Mouse (Mus musculus) layer of hippocampus, adult 18-20 months (tissue): ENCODE data around the gene Pou6f2. TPM values are rescaled to one million over a fixed set of nuclear protein-coding genes. Genes with fewer than 3 reads are reported as not detected.

Experiments used
- DNase-seq, 2 experiments: peaks; one replicate each; pipeline ENCODE4 v3.0.0; 2022; ENCODE audit warnings: low spot score in 2 of 2
- total RNA-seq, 2 experiments: library from RNA; stranded (reverse); gene quantifications; 2 replicates each; pipeline ENCODE4 v1.2.3; 2021

The Pou6f2 gene
- total RNA-seq, 2 experiments from 2014 or later = 1.2 to 1.3 TPM

DNA sequence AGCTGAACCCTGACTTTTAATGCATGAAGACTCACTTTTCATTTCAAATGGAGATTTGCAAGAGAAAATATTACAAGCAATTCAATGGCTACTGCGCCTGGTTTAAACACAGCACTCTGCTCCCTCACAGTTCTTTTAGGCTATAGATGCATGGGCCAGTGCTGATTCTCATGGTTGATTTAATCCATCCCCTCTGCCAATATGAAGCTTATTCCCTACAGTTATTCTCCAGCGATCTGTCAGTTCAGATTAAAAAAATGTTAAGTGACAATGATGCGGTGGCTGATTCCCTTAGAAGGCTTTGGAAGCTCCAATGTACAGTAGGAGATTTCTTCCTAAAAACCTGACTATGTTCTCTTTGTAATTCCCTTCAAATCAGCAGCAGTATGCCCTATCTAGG is 144.4 kb downstream of the Pou6f2 start:
- no peak for DNase-seq

DNA sequence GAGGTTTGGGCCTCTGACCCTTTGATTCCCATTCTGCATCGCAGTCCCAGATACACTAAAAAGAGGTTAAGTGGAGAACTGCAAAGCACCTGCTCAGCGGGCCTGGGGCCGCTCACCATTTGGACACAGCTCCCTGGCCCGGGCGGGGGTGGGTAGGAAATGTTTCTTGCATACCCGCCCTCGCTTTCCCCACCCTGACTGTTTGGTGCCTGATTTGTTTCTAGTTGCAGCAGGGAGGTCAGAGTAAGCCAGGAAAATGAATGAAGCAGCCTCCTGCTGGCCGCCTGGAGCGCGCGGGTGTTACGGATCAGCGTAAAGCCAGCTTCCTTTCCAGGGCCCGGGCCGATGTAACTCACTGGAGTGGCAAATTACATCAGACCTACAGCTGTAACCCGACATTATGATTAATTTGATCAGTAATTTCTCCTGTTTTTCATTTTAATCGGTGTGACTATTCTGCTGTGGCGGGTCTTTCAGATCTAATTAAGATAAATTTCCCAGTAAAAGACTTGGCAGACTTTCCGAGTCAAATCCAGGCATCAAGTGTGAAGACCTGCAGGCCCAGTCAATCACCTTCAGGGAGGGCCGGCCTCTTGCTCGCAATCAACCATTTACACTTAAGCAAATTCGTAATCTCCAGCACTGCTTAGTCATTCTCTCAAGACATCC is 178.8 kb downstream of the Pou6f2 start:
- DNase-seq = peak in 1 of 2 experiments; percentile 4

DNA sequence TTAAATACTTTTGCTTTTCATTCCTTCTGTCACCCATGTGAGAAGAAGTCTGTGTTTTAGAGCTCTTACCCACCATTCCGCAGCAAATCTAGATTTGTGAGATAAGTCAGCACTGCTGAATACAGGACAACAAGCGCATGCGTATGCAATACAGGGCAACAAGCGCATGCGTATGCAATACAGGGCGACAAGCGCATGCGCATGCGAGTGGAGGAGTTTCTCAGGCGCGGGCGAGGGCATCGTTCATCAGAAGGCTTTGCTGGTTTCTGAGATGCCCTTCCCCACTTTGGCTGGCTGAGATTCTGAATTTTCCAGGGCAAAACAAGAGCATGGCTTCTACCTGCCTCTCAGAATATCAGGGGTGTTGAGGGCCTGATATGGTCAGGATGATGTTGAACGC is 186.2 kb downstream of the Pou6f2 start:
- no peak for DNase-seq

DNA sequence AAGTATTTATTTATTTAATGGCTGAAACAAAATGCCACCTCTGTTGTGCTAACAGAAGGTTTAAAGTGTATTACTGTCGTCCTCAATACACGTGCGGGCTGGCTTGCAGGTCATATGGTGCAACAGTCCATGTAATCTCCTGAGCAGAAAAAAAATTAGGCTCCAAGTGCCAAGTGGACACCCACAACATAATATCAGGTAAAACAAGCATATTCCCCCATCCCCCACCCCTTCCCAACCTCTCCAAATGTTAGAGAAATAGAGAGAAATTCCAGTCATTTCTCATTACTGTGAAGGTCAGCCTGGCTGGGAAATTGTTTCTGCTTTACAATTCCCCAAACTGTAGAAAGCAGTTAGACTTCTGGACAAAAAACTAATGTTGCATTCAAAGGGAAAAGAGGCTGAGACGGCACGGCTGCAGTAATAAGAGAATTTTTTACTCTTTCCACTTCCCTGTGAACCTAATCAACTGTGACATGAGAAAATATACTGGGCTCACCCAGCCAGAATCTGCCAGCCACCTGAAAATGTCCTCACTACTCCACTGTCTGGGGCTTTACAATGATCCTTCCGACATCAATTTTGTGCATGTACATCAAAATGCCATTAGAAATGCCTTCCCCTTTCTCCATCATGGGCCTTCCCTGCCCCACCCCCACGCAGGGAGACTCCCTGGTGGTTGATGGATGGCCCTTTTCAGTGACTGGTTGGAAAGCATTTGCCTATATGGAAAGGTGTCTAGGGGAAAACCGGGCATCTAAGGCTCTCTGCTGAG is 192.8 kb downstream of the Pou6f2 start:
- no peak for DNase-seq

DNA sequence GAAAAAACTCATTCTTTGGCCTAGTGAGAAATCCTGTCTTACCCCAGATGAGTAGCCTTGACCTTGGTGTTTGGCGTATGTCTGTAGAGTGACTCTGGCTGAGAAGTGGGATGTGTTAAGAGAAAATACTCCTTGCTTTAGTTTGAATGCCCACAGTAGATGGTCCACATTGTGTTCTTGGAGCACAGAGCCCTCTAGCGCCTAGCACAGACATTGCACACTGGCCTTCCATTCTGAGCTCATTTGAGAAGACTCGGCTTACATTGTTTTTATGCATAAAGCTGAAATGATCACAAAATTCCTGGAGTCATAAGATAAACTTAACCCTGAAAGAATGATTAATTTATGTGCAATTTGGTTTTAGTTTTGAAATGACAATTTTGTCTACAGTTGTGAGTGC is 223.5 kb downstream of the Pou6f2 start:
- DNase-seq = peak in 1 of 2 experiments; percentile 10

DNA sequence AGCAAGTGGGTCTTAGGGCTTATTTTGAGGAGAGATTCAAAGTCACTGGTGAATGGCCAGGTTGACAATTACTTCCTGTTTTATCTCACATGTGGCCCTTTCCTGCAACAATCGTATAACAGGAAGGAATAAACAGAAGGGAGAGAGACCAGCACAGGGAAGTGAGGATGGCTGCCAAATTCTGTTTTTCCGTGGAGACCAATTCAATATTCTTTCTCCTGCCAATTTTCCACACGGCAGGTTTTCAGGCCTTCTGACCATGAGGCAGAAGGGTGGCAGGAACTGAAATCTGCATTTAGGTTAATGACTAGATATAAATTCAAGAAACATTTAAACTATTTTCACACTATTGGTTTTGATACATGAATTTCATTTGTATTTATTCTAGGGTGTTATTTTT is 224.5 kb downstream of the Pou6f2 start:
- DNase-seq = no peak

DNA sequence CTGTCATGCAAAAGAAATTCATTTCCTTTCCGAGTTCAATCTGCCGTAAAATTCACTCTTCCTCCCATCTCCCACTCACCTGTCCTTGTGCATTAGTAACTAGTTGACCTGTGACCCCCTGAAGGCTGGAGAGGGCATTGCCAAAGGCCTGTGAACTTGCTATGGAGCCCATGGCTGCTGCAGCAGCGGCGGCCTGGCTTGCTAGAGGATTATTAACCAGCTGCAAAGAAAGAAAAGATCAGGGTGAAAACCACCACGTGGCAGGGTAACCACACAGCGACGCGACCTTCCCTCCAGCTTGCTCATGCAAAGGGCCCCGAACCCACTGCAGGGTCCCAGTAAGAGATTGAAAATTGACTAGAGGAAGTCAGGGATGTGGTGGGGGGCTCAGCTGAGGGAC is 225.2 kb downstream of the Pou6f2 start:
- DNase-seq = no peak

DNA sequence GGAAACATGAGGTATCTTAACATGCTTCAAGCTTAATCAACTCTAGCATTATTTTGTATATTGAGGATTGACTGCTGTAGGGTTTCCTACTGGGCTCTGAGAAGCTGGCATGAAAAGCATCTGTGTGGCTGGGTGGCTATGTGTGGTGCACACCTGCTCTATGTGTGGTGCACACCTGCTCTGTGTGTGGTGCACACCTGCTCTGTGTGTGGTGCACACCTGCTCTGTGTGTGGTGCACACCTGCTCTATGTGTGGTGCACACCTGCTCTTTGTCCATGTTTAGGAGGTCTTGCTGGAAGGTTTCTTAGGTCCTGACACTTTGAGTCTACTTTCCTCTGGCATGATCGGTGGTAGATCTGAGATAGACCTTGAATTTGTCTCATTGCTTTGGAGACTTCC is 233.3 kb downstream of the Pou6f2 start:
- DNase-seq = no peak

DNA sequence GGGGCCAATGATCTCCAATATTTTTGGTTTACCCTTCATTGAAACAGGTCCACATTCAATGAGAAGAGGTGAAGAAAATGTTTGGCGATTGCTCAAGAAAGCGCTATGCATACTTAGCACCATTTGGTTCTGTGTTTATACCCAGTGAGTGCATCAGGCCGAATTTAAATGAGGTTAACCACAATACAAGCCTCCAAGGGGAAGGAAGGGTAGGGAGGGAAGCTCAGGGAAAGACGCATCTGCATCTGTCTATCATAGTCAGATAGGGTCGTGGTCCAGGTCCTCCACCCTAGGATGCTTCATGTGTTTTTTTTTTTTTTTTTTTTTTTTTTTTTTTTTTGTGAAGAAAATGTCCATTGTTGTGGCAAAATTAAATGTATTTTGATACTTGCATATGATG is 236.9 kb downstream of the Pou6f2 start:
- no peak for DNase-seq

DNA sequence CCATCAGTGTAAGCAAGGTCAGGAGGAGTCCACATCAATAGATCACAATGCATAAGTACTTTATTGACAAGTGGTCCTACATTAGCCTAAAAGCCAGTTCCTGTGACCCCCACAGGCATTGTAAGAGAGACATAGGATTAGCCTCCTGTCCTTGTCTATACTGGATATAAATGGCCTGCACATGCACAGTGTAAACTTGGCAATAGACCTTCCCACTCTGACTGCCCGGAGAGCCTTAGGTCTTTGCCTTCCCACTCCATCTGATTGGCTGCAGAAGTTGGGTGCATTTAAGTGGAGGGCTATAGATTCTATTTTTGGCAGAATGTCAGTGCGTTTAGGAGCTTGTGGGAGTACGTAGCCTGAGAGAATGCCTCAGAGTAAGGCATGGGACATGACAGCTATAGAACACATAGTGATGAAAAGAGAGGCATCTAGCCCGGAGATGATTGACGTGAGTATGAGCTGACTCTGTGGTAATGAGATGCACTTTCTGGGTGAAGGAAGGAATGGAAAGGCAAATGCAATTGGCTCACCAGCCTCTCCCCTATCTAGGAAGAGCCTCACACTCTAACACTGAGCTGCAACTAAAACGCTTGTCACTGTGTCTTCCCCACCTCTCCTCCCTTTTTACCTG is 243.4 kb downstream of the Pou6f2 start:
- no peak for DNase-seq

DNA sequence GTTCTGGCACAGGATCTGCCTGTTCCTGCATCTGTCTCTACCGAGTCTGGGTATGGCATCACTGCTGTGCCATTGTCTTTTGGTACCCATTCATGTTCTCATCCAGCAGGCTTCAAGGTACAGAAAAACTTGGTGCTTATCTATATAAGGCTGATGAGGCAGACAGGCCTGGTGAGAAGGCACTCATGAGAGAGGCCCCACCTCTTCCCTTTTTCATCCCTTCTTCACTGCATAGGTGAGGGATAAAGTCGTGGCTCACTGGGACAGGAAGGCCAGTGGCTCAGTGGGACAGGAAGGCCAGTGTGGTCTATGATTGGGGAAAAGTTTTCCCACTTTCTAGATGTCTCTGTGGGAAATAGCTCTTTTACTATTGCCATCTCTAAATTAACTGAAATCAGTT is 263.8 kb downstream of the Pou6f2 start:
- DNase-seq = no peak

DNA sequence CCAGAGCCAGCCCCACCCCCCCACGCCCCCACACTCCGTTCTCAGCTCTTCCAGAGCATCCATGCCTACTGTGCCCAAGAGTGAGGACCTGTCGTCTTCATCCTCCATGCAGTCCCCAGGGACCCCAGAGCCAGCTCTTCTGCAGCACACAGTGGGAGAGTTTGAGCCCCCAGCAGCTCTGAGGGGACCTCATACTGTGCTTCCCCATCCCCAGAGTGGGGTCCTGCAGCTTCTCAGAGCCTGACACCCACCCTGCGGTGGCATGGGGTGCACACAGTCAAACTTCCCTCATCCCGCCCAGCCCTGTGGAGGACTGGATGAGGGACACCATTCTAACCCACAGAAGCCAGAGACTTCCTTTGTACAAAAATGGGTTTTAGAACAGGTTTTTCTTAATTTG is 264.3 kb downstream of the Pou6f2 start:
- no peak for DNase-seq

DNA sequence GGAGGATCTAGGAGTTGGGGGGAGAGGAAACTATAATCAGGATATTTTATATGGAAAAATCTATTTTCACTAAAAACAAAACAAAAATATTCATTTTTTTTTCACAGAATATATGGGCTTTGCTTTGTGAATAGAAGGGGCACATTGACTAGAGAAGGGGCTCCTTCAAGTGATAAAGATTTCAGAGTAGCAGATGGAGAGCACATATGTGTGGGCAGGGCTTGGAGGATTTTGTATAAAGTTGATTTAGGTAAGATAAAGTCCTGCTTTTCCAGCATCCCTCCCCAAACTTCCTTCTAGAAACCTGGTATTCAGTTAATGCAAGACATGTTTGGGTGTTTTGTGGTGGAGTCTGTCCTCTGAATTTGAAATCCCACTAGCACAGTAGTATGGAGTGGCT is 266.2 kb downstream of the Pou6f2 start:
- DNase-seq = no peak

DNA sequence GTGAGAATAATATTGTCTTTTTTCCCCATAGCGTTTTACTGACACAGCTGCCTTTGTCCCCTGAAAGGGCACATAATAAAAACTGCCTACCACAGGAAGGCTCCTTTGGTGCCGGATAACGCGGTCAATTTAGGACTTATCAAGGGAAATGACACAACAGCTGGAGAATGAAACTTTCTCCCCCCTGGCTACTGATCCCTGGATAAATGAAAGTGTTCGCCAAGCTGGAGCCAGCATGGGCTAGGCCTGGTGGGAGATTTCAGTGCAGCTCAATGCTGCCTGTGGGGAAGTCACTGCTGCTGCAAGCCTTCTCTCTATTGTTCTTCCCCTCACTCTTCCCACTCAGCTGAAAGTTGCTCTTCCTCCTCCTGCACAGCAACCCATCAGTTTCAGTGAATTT is 267.8 kb downstream of the Pou6f2 start:
- DNase-seq = no peak

DNA sequence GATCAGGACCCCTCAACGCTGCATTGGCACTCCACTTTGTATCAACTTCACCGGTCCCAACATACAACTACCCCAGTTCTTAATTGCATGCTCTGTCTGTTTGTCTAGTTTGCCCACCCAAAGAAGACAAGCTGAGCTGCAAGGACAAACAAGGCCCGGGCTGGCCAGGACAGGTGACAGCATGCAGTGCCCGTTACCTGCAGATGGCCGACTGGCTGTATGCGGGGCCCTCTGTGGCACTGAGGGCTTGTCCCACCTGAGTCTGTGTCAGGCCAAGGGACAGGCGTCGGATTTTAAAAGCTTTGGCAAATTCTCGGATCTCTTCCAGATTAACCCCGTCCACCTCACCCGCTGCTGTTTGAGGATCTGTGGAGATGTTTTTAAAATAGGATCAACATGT is 268.7 kb downstream of the Pou6f2 start:
- DNase-seq = no peak

DNA sequence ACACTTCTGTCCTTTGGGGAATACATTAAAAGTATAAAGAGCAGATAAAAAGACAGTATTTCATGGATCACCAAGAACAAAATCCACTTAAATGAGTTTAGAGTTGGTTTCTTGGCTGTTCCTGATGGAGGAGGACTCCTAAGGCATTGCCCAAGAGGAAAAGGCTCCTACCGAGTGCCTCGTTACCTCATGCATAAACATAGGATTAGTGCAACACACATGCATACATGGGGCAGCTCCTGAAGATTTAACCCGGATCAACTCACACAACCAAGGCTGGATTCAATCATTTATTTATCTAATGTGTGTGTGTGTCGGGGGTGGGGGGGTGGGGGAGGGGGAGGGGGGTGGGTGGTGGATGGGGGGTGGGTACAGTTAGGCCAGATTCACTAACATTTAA is 269.4 kb downstream of the Pou6f2 start:
- DNase-seq = no peak

DNA sequence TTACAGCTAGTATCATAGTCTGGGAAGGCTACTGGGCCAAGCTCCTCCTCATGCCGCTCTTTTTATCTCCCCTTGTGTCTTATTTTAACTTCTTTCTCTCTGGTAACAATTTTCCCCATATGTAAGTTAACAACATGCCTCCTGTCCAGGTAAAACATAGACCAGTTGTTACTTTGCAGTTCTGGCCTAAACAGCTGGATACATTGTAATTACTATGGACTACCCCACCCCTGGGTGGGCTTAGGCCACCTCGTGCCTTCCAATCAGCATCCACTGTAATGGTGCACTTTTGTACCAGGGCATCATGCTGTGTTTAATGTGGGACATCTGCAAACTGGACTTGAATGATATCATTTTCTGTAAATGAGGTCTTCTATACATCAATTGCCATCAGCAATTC is 271.4 kb downstream of the Pou6f2 start:
- no peak for DNase-seq

DNA sequence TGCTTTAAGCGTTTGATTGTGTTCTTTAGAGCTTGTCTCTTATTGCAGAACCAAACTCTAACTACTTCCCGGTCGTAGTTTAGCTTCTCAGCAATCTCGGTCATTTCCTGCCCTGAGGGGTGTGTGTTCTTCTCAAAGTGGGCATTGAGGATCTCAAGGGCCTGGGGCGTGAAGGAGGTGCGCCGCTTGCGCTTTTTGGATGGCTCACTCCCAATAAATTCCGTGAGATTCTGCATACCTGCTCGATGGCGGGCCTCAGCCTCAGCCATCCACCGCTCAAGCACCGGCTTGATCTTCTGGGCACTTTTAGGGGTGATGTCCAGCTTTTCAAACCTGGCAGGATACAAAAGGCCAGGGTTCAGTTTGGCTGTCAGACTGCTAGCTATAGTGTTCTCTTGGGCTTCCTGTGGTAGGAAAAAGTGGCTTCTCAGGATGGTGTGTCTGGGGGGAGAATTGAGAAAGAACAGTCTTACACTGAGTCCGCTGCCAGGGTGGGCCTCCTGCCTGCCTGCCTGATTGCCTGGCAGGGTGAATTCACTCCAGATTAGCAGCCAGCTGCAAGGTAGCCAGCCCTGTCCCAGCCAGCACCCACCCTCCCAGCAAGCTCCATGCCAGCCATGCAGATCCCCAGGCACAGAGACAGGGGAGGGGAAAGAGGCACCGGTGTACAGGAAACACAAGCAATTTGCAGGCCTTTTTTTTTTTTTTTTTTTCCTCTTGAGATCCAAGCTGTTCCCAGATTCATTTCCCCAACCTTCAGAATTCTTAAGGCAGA is 272.1 kb downstream of the Pou6f2 start:
- DNase-seq = no peak

DNA sequence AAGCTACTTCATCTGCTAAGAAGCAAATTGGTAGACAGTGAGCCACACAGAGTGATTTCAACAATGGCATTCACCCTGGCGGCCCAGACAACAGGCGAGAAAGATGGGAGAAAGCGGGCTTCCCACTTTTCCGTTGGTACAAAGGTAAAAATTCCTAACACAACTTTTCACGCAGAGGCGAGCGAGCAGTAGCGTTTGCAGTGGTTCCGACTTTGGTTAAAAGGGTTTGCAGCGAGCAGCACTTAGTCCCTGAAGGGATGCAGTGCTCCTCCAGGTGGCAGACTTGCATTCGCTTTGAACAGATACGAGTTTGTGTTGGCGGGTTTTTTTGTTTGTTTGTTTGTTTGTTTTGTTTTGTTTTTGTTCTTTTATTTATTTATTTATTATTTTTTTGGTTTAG is 273.1 kb downstream of the Pou6f2 start:
- peak; percentile 35 to 67 for DNase-seq

DNA sequence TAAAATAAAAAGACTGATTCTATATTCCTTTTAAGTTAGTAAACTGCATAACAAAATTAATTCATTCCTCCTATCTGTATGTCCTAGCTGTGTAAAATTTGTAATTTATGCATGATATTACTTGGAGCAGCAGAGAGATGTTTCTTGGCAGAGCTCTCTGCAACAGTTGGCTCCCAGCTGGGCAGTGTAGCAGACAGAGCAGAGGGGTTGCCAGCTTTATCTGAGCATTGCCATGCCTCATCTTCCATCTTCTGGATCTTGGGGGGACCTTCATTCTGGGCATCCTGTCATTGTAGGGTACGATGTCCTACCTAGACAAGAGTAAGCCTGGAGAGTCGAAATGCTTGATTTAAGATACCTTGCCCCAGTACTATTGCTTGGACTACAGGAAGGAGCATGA is 277.1 kb downstream of the Pou6f2 start:
- DNase-seq = no peak

DNA sequence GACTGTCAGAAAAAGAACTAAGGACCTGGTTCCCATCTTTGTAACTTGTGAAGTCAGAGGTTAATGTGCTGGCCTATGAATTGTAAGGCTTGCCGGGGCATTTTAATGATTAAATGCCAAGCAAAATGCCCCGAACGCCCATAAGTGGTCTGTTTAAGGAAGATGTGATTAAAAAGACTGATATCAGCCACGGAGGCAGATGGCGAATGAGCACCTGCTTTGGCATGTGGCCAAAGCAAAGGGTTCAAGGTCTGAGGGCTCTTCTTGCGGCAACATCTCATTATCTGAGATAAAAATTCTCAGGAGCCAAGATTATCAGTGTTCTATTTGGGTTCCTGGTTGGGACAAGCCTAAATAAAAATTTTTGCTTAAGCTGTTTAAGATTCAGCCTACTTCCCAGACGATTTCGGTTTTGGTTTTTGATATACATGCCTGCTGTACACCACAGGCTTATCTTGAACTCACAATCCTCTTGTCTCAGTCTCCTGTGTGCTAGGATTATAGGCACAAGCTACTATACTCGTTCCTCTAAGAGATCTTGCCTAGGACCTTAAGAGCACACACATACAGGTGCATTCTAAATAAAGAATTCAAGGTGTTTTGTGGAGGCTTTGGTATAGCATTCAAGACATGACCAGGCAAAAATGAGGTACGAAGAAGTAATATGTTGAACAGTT is 315.9 kb downstream of the Pou6f2 start:
- no peak for DNase-seq
